Mouse (Mus musculus) ovary, postnatal 10 days (tissue): ENCODE measurements at regions not wholly inside any gene's neighbourhood (a gene's known extent, or its start where the extent isn't known, plus 50 kb on each side); places are given as distances from the start of the nearest gene placed in this dataset.
"Not testable (repeated sequence)": the region's sequence is repeated elsewhere in the genome, so short reads cannot be mapped to it uniquely, and the experiment has no call there.

Experiments used
- DNase-seq: peaks from one replicate; pipeline ENCODE4 v3.0.0; 2022; ENCODE audit warnings: low spot score

GRCm38 (mm10) chr3:22285904-22286303 lies 209.5 kb downstream of the Tbl1xr1 start:
- no peak for DNase-seq

- no peak for DNase-seq
Observed at GRCm38 (mm10) chr3:22293466-22293865, 217.0 kb downstream of the Tbl1xr1 start.

DNA sequence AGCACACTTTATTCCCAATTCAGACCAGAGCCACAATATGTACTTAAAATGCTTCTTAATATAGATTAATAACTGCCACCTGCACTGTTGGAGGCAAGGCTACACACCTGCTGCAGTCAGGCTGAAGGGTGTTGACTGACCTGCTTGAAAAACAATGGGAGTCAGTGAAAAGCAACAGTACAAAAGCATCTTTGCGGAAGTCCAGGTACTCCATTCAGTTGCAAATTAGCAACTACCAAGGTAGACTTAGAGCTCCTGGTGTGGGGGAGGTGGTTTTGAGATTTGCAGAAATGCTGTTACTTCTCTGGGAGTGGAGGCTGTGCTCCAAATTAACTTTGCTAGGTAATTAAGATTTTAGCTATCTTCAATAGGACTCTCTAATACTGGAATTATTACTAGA lies 217.6 kb downstream of the Tbl1xr1 start:
- DNase-seq: not testable (repeated sequence)

- DNase-seq: not testable (repeated sequence)
Observed at GRCm38 (mm10) chr3:22296925-22297324, 220.5 kb downstream of the Tbl1xr1 start.

DNA sequence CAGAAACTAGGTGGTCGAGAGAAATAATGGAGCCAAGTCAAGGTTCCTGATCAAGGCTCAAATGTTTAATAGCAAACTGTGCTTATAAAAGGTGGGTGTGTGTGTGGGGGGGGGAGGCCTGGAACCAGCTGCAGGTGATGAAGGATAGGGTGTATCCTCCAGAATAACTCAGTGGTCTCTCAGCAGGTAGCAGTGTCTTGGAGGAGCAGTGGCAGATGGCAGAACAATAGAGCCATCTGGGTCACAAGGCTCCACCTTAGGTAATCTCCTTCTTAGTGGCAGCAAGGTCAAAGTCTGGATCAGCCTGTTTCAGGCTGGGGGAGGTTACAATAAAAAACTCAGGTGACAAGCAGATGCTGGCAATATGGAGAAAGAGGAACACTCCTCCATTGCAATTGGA lies 221.4 kb downstream of the Tbl1xr1 start:
- DNase-seq: not testable (repeated sequence)

DNA sequence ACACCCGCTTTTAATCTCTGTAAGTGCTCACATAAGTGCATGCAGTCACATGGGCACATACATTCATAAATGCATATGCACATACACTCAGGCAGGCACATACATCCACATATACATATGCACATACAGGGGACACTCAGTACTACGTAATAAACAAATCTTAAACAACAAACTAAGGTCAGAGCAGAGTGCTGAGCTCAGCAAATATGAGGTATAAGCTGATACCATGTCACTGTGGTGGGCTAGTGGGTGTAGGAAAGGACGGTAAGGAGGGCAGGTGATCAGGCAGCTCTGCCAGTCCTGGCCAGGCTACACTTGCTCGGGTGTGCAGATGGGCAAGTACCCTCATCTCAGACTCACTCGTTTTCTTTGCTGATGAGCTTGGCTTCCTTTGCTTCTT lies 224.1 kb downstream of the Tbl1xr1 start:
- DNase-seq: no peak

DNA sequence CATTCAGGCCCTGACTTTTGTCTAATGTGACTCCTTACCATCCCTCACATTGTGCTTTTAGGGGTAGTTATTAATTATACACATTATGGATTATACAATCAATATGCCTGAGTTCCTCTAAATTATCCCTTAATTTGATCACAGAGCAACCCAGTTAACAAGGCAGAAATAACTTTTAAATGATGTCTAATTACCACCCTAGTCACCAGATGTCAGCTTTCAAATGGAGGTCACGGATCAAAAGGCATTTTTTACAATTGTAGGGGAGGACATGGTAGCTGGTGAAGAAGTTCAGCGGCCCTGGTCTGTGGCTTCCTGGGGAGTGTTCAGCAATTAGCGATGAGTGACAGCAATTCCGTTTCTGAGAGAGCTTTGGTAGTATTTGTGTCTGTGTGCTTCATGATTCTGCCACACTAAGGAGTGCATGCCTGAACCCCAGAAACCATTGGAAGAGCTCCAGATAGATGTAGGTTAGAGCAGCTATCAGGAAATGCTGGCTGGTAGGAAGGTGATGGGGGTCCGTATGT lies 225.6 kb downstream of the Tbl1xr1 start:
- DNase-seq: no peak

GRCm38 (mm10) chr3:22304145-22304544 lies 227.7 kb downstream of the Tbl1xr1 start:
- DNase-seq: no peak

- no peak for DNase-seq
Observed at GRCm38 (mm10) chr3:22306624-22307023, 230.2 kb downstream of the Tbl1xr1 start.

DNA sequence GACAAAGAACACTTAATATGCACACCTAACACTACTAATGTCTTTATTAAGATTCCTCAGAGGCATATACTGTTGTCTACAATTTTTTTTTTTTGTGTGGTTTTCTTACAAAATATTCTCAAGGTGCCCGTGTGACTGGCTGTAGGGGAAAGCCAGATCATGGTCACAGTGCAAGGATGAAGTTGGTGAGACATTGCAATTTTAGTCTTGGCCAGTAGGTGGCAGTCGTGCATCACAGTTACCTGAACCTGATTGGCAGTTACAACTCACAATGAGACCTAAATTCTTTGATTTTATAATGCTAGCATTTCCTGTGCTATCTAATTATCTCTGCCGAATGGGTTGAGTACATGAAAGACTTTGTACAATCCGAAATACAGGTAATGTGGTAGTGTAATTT lies 232.5 kb downstream of the Tbl1xr1 start:
- peak; percentile 18 for DNase-seq

DNA sequence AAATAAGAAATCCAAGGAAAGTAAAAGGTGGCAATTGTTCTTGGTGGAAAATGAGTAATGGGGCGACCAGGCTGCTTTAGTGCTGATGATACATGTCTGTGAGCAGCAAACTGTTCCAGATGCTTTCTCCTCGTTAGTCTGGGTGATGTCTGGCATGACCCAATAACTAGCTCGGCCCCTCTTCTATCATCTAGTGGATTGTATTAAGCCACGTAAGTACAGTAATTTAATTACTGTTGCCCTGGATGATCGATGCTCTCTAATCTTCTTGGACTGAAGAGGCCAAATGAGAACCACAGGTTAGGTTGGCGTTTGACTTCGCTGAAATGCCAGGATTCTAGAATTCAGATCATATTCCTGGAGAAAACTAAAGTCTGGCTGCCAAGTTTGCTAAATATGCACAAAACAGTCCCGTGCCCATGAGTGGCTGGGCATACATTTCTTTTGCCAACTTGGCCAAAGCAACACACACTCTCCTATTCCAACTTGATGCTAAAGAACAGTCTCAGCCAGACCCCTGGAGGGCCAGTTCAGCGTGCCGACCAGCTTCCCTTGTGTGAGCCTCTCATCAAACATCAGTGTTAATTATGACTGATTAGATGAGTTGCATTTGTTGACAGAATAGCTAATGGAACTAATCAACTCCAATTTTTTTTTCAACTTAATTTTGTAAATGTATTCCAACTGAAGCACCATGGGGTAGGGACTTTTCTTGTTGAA lies 240.2 kb downstream of the Tbl1xr1 start:
- no peak for DNase-seq

DNA sequence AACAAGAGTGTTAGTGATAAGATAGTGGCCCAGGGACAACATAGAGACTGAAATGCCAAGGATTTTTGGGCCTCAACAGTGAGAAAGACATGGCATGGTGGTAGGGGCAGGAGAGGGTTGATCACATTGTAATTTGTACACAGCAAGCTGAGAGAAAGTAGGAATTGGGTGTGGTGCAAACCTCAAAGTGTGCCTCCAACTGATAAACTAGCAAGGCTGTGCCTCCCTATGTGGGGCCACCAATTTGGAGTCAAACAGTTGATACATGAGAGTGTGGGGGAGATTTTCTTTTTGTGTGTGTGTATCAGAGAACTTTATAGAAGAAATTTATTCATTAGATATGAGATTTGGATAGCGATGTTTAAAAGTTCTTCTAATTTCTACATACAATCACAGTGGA lies 244.0 kb downstream of the Tbl1xr1 start:
- DNase-seq: not testable (repeated sequence)

DNA sequence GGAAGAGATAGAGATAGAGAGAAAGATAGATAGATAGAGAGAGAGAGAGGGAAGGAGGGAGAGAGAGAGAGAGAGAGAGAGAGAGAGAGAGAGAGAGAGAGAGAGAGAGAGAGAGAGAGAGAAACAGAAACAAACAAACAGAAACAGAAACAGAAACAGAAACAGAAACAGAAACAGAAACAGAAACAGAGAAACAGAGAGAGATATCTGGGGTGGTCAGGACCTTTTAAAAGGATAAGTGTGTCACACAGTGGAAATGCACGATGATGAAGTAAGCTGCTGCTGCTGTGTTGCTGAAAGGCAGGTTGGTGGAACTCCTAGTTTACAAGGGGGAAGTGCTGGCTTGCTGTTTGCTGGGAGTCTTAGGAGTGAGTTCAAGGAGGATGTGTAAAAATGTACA lies 254.8 kb downstream of the Tbl1xr1 start:
- DNase-seq: no peak
